Mouse (Mus musculus) liver, postnatal 0 days (tissue): ENCODE measurements around the gene Ube2m. TPM values are rescaled to one million over a fixed set of nuclear protein-coding genes. Genes with fewer than 3 reads are reported as not detected.

ENCODE experiments used
- ATAC-seq: fragments of 200-750 bp; cut with Nextera tagmentation; 2 replicates; pipeline ENCODE4 v1.8.0; 2017; ENCODE audit warnings: mild to moderate bottlenecking, moderate library complexity
- DNase-seq: peaks from one replicate; pipeline ENCODE4 v3.0.0-alpha.2; 2016
- H3K27ac ChIP-seq: fragments of 300-500 bp; sonication (generic); 2 replicates; pipeline ENCODE4 v1.5.1; 2014; ENCODE audit warnings: antibody characterized with exemption, moderate library complexity, mild to moderate bottlenecking, low read depth
- H3K27me3 ChIP-seq: fragments of 300-500 bp; sonication (generic); 2 replicates; pipeline ENCODE4 v1.6.1; 2014; ENCODE audit warnings: low read length, control low read depth, mixed read lengths; ENCODE audit not compliant: insufficient read depth
- H3K36me3 ChIP-seq: fragments of 300-500 bp; sonication (generic); replicated peaks from 2 replicates; pipeline ENCODE4 v1.6.1; 2014; ENCODE audit warnings: mild to moderate bottlenecking, control low read depth, low read length, moderate library complexity, mixed read lengths; ENCODE audit not compliant: insufficient read depth
- H3K4me1 ChIP-seq: fragments of 300-500 bp; sonication (generic); 2 replicates; pipeline ENCODE4 v1.6.1; 2014; ENCODE audit warnings: antibody characterized with exemption, mild to moderate bottlenecking, control low read depth; ENCODE audit not compliant: insufficient read depth
- H3K4me2 ChIP-seq: fragments of 300-500 bp; sonication (generic); 2 replicates; pipeline ENCODE4 v1.6.1; 2014; ENCODE audit warnings: low read depth, mild to moderate bottlenecking, low read length, moderate library complexity, mixed read lengths
- H3K4me3 ChIP-seq: fragments of 300-500 bp; sonication (generic); 2 replicates; pipeline ENCODE4 v1.5.1; 2014; ENCODE audit warnings: low read depth, low read length
- H3K9ac ChIP-seq: fragments of 300-500 bp; sonication (generic); replicated peaks from 2 replicates; pipeline ENCODE4 v1.6.1; 2014; ENCODE audit warnings: mild to moderate bottlenecking, moderate library complexity
- H3K9me3 ChIP-seq: fragments of 300-500 bp; sonication (generic); 2 replicates; pipeline ENCODE4 v1.6.1; 2016; ENCODE audit warnings: mild to moderate bottlenecking, control low read depth, low read length, mixed read lengths
- CTCF ChIP-seq: sonication (generic); IDR thresholded peaks from 2 replicates; pipeline ENCODE4 v1.5.1; 2016; ENCODE audit warnings: antibody characterized with exemption, low read depth
- EP300 ChIP-seq: IDR thresholded peaks from 2 replicates; pipeline ENCODE4 v1.6.1; 2016; ENCODE audit warnings: antibody characterized with exemption, low read depth, mild to moderate bottlenecking
- WGBS: fragments of 180-500 bp; shearing (Covaris S2); extraction: QIAGEN DNeasy Blood & Tissue Kit; methylation state at CpG from one replicate; pipeline ENCODE4 v1.1.7; 2014; ENCODE audit not compliant: insufficient replicate concordance; 5-methylcytosine and 5-hydroxymethylcytosine counted together
- polyA plus RNA-seq: library from polyadenylated mRNA; unstranded; fragments of >200 nt; fragmentation: Nextera tagmentation; extraction: Ambion mirVana; gene quantifications from 2 replicates; pipeline ENCODE4 v1.2.1, GENCODE M21; 2015

Ube2m gene
- polyA plus RNA-seq, 1 experiment from 2014 or later, result 53.8 TPM

GRCm38 (mm10) chr7:13009143-13010004, 28.7 kb downstream of the Ube2m start:
- under 1% methylated on average over 42 of the region's 42 CpGs for whole genome bisulfite sequencing
- peak; percentile 92 for DNase-seq
- peak overlapping the region; percentile 93 for H3K27ac ChIP-seq
- peak overlapping the region; percentile 64 for H3K4me3 ChIP-seq
- TF ChIP-seq EP300 (0 out of 2 replicates have a peak, but pooled peaks have one; percentile 23), CTCF (peak; percentile 97)
- H3K36me3 ChIP-seq, result peaks cover 19% of the 10 kb centered on the region; the same call in 1 of the 2 replicates
- H3K4me2 ChIP-seq, result peak overlapping the region; percentile 95
- H3K4me1 ChIP-seq, result peaks cover 16% of the 10 kb centered on the region
- peak; percentile 88 for ATAC-seq
- H3K9ac ChIP-seq, result peak overlapping the region; percentile 72
- H3K27me3 ChIP-seq, result no peaks in the 10 kb centered on the region
- no peaks in the 10 kb centered on the region for H3K9me3 ChIP-seq

GRCm38 (mm10) chr7:13007341-13008092, 30.6 kb downstream of the Ube2m start:
- Histone ChIP-seq H3K9me3 (no peaks in the 10 kb centered on the region), H3K4me3 (no peak overlapping the region), H3K27ac (no peak overlapping the region), H3K4me1 (peaks cover 11% of the 10 kb centered on the region), H3K9ac (no peak overlapping the region), H3K4me2 (no peak overlapping the region), H3K27me3 (no peaks in the 10 kb centered on the region), H3K36me3 (peaks cover 19% of the 10 kb centered on the region; the same call in 1 of the 2 replicates)
- 85% methylated on average over 57 of the region's 57 CpGs for WGBS
- DNase-seq (no peak), ATAC-seq (no peak)
- no peak for TF ChIP-seq CTCF
- TF ChIP-seq EP300, result no peak

- DNase-seq, result no peak
- TF ChIP-seq CTCF (no peak), EP300 (no peak)
- Histone ChIP-seq H3K36me3 (peaks cover 19% of the 10 kb centered on the region; the same call in 1 of the 2 replicates), H3K27me3 (no peaks in the 10 kb centered on the region), H3K4me1 (peaks cover 11% of the 10 kb centered on the region), H3K9me3 (no peaks in the 10 kb centered on the region), H3K9ac (no peak overlapping the region), H3K27ac (no peak overlapping the region), H3K4me2 (no peak overlapping the region), H3K4me3 (no peak overlapping the region)
- ATAC-seq, result no peak
- 87% methylated on average over 10 of the region's 10 CpGs for WGBS
Measured at GRCm38 (mm10) chr7:13006531-13006930, 31.5 kb downstream of the Ube2m start.

GRCm38 (mm10) chr7:13006011-13006410, 32.1 kb downstream of the Ube2m start:
- Histone ChIP-seq H3K9ac (no peak overlapping the region), H3K27ac (no peak overlapping the region), H3K4me3 (no peak overlapping the region), H3K36me3 (peaks cover 19% of the 10 kb centered on the region; the same call in 1 of the 2 replicates), H3K4me2 (no peak overlapping the region), H3K4me1 (peaks cover 11% of the 10 kb centered on the region), H3K27me3 (no peaks in the 10 kb centered on the region), H3K9me3 (no peaks in the 10 kb centered on the region)
- ATAC-seq (no peak), DNase-seq (no peak)
- no peak for TF ChIP-seq CTCF
- TF ChIP-seq EP300, result no peak
- 88% methylated on average over 17 of the region's 17 CpGs for WGBS

- ATAC-seq, result no peak
- 80% methylated on average over 5 of the region's 5 CpGs for WGBS
- H3K36me3 ChIP-seq, result peaks cover 19% of the 10 kb centered on the region; the same call in 1 of the 2 replicates
Measured at GRCm38 (mm10) chr7:13003380-13003779, 34.7 kb downstream of the Ube2m start.

GRCm38 (mm10) chr7:13001584-13001983, 36.5 kb downstream of the Ube2m start:
- TF ChIP-seq EP300 (no peak), CTCF (no peak)
- H3K4me2 ChIP-seq, result no peak overlapping the region
- H3K9me3 ChIP-seq, result no peaks in the 10 kb centered on the region
- 48% methylated on average over 1 of the region's 1 CpGs for WGBS
- ATAC-seq (no peak), DNase-seq (no peak)
- no peak overlapping the region for H3K27ac ChIP-seq
- no peak overlapping the region for H3K9ac ChIP-seq
- H3K4me3 ChIP-seq, result no peak overlapping the region
- H3K27me3 ChIP-seq, result no peaks in the 10 kb centered on the region
- H3K4me1 ChIP-seq, result no peaks in the 10 kb centered on the region
- peaks cover 9% of the 10 kb centered on the region; the same call in 1 of the 2 replicates for H3K36me3 ChIP-seq

More at GRCm38 (mm10) chr7:13003380-13003779, 34.7 kb downstream of the Ube2m start:
- TF ChIP-seq CTCF (peak; percentile 27; the same call in 1 of the 2 replicates), EP300 (no peak)
- Histone ChIP-seq H3K27me3 (no peaks in the 10 kb centered on the region), H3K9ac (no peak overlapping the region), H3K9me3 (no peaks in the 10 kb centered on the region), H3K27ac (no peak overlapping the region), H3K4me1 (no peaks in the 10 kb centered on the region), H3K4me3 (no peak overlapping the region), H3K4me2 (no peak overlapping the region)
- DNase-seq, result no peak
